Mouse (Mus musculus): ENCODE measurements at regions not wholly inside any gene's neighbourhood (a gene's known extent, or its start where the extent isn't known, plus 50 kb on each side); places are given as distances from the start of the nearest gene placed in this dataset.

DNA sequence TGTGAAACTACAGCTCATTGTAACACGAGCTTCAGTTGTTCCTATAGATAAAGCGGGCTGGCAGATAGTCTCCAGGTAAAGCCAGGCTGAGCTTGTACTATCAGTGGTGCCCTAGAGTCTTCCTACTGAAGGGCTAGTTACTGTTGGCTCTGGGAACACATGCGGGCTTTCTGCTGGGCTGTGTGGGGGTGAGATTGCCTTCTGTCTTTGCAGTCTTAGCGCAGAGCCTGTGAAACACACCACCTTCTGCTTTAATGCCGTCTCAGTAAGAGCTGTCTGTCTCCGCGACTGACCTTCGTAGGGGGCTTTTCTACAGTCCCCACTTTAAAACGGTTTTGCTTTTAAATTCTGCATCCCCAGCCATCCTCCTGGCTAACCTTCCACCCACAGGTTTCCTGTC lies 76.7 kb downstream of the Trim29 start:
- Histone ChIP-seq H3K27me3 (ENCODE audit: insufficient read depth, low read length) (no peaks in the 10 kb centered on the region), H3K4me1 (ENCODE audit: insufficient read depth, low read depth, low read length) (no peaks in the 10 kb centered on the region), H3K4me3 (ENCODE audit: low read depth, low read length) (no peak overlapping the region), H3K9me3 (replicated peaks) (peaks cover 14% of the 10 kb centered on the region), H3K36me3 (replicated peaks) (no peaks in the 10 kb centered on the region)
- ATAC-seq (ENCODE audit: extremely low read depth, insufficient number of reproducible peaks, low FRiP score, poor library complexity, severe bottlenecking) (no peak), DNase-seq (ENCODE audit: low spot score) (no peak)
- TF ChIP-seq TAL1 (conservative IDR thresholded peaks at IDR 0.05; ENCODE audit: low read depth, low read length) = no peak
- TF ChIP-seq POLR2AphosphoS5 (IDR thresholded peaks at IDR 0.05; ENCODE audit: insufficient replicate concordance, low read depth, low read length) = no peak
- no peak for TF ChIP-seq CTCF (IDR thresholded peaks at IDR 0.05; ENCODE audit: low read depth, low read length)
- no peak for TF ChIP-seq GATA1 (IDR thresholded peaks at IDR 0.05; ENCODE audit: borderline replicate concordance, low read length)
- no peak for TF ChIP-seq GATA2 (IDR thresholded peaks at IDR 0.05; ENCODE audit: borderline replicate concordance, low read depth, low read length)

DNA sequence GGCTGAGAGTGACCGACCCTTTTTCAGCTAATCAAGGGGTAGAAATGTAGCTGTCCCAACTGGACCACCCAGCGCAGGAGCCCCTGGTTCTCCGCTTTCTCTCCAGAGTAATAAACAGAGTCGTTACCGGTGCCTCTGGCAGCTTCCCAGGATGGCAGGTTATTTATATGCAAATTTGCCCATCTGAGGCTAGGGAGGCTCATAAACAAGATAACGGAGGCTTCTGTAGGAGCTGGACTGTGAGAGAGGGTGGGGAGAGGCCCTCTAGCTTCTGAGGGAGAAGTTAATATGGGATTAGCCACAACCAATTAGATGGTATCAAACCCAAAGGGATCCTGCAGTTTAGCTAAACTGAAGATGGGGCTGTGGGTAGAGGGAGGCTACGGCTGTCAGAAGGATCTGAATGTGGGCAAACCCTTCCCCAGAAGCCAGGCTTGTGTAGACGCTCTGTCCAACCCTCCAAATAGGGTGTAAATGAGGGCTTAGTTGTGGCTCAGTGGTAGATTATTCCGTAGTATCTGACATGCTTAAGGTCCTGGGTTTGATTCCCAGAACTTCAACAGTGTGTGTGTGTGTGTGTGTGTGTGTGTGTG lies 78.9 kb downstream of the Trim29 start:
- ATAC-seq (ENCODE audit: extremely low read depth, insufficient number of reproducible peaks, low FRiP score, poor library complexity, severe bottlenecking) = no peak
- Histone ChIP-seq H3K4me3 (ENCODE audit: low read depth, low read length) (no peak overlapping the region), H3K9me3 (replicated peaks) (peaks cover 19% of the 10 kb centered on the region), H3K27me3 (ENCODE audit: insufficient read depth, low read length) (no peaks in the 10 kb centered on the region), H3K4me1 (ENCODE audit: insufficient read depth, low read depth, low read length) (no peaks in the 10 kb centered on the region), H3K36me3 (replicated peaks) (no peaks in the 10 kb centered on the region)
- no peak for TF ChIP-seq CTCF (IDR thresholded peaks at IDR 0.05; ENCODE audit: low read depth, low read length)
- TF ChIP-seq GATA2 (IDR thresholded peaks at IDR 0.05; ENCODE audit: borderline replicate concordance, low read depth, low read length) = no peak
- no peak for TF ChIP-seq GATA1 (IDR thresholded peaks at IDR 0.05; ENCODE audit: borderline replicate concordance, low read length)
- no peak for TF ChIP-seq TAL1 (conservative IDR thresholded peaks at IDR 0.05; ENCODE audit: low read depth, low read length)
- TF ChIP-seq POLR2AphosphoS5 (IDR thresholded peaks at IDR 0.05; ENCODE audit: insufficient replicate concordance, low read depth, low read length) = no peak
- DNase-seq (ENCODE audit: low spot score) = no peak

DNA sequence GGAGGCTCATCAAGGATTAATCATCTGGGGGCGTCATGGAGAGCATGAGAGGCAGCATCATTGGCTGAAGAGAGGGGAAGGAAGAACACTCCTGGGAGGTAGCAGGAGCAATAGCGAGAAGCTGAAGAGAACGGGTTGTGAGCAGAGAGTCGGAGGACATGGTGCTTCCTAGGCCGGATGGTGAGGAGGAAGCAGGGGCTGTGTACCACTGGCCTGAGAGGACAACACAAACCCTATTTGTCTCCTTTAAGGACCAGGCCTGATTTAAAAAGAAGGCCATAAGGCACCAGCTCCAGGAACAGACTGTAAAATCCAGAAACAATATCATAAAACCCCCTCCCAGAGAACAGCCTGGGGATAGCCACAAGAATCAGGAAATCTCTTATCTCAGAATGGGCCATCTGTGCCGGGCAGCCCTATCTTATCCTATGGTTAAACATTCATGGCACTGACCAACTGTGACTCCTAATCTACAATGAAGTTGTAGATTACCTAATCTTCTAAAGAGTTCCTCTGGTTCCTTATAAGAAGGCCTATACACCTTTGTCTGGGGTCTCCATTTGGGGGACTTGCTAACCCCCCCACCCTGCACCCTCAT lies 81.9 kb downstream of the Trim29 start:
- no peak overlapping the region for H3K4me3 ChIP-seq (ENCODE audit: low read depth, low read length)
- H3K27me3 ChIP-seq (ENCODE audit: insufficient read depth, low read length) = no peaks in the 10 kb centered on the region
- no peaks in the 10 kb centered on the region for H3K36me3 ChIP-seq (replicated peaks)
- no peaks in the 10 kb centered on the region for H3K4me1 ChIP-seq (ENCODE audit: insufficient read depth, low read depth, low read length)
- ATAC-seq (ENCODE audit: extremely low read depth, insufficient number of reproducible peaks, low FRiP score, poor library complexity, severe bottlenecking) (no peak), DNase-seq (ENCODE audit: low spot score) (no peak)
- TF ChIP-seq POLR2AphosphoS5 (IDR thresholded peaks at IDR 0.05; ENCODE audit: insufficient replicate concordance, low read depth, low read length) (no peak), GATA1 (IDR thresholded peaks at IDR 0.05; ENCODE audit: borderline replicate concordance, low read length) (no peak), CTCF (IDR thresholded peaks at IDR 0.05; ENCODE audit: low read depth, low read length) (no peak), GATA2 (IDR thresholded peaks at IDR 0.05; ENCODE audit: borderline replicate concordance, low read depth, low read length) (no peak), TAL1 (conservative IDR thresholded peaks at IDR 0.05; ENCODE audit: low read depth, low read length) (no peak)
- peaks cover 24% of the 10 kb centered on the region for H3K9me3 ChIP-seq (replicated peaks)

DNA sequence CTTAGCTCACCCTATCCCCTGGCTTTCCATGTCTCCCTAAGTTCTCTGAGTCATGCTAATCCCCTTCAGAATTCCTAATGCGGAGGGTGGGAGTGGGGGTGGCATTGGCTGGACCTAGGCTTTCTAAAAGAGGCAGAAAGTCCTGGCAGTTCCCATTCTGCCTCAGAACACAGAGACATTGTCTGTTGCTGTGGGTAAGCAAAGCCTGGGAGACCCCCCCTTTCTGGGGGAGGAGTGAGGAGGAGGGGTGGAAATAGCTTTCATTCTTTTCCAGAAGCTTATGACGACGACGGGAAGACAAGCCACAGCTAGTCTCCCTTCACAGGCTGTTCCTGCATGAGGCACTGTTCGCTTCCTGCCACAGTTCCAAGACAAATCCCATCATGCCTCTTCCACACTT lies 83.6 kb downstream of the Trim29 start:
- no peak for ATAC-seq (ENCODE audit: extremely low read depth, insufficient number of reproducible peaks, low FRiP score, poor library complexity, severe bottlenecking)
- H3K27me3 ChIP-seq (ENCODE audit: insufficient read depth, low read length) = no peaks in the 10 kb centered on the region
- peaks cover 20% of the 10 kb centered on the region for H3K9me3 ChIP-seq (replicated peaks)
- H3K4me3 ChIP-seq (ENCODE audit: low read depth, low read length) = no peak overlapping the region
- no peak for DNase-seq (ENCODE audit: low spot score)
- TF ChIP-seq CTCF (IDR thresholded peaks at IDR 0.05; ENCODE audit: low read depth, low read length) (no peak), POLR2AphosphoS5 (IDR thresholded peaks at IDR 0.05; ENCODE audit: insufficient replicate concordance, low read depth, low read length) (no peak), GATA1 (IDR thresholded peaks at IDR 0.05; ENCODE audit: borderline replicate concordance, low read length) (no peak), TAL1 (conservative IDR thresholded peaks at IDR 0.05; ENCODE audit: low read depth, low read length) (no peak), GATA2 (IDR thresholded peaks at IDR 0.05; ENCODE audit: borderline replicate concordance, low read depth, low read length) (no peak)
- no peaks in the 10 kb centered on the region for H3K36me3 ChIP-seq (replicated peaks)
- no peaks in the 10 kb centered on the region for H3K4me1 ChIP-seq (ENCODE audit: insufficient read depth, low read depth, low read length)

DNA sequence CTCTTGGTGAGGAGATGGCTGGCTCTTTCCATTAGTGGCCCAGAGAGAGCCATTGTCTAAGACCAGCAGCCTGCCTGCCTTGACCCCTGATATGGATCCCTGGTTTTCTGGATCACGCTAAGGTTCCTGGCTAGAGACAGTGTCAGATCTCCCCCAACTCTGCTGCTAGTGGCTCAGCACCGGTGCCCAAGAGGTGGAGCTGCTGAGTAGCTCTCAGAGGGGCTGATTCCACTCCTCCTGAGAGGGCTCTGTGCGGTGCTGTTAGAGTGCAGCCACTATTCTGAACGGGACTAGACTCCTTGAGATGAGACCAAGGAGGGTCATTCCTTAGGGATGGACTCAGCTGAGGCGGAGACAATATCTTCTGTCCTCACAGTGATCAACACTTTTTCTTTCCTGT lies 84.6 kb downstream of the Trim29 start:
- no peak for DNase-seq (ENCODE audit: low spot score)
- Histone ChIP-seq H3K27me3 (ENCODE audit: insufficient read depth, low read length) (no peaks in the 10 kb centered on the region), H3K9me3 (replicated peaks) (peaks cover 22% of the 10 kb centered on the region), H3K36me3 (replicated peaks) (no peaks in the 10 kb centered on the region), H3K4me1 (ENCODE audit: insufficient read depth, low read depth, low read length) (no peaks in the 10 kb centered on the region), H3K4me3 (ENCODE audit: low read depth, low read length) (no peak overlapping the region)
- TF ChIP-seq POLR2AphosphoS5 (IDR thresholded peaks at IDR 0.05; ENCODE audit: insufficient replicate concordance, low read depth, low read length) (no peak), TAL1 (conservative IDR thresholded peaks at IDR 0.05; ENCODE audit: low read depth, low read length) (no peak), GATA2 (IDR thresholded peaks at IDR 0.05; ENCODE audit: borderline replicate concordance, low read depth, low read length) (no peak), GATA1 (IDR thresholded peaks at IDR 0.05; ENCODE audit: borderline replicate concordance, low read length) (no peak), CTCF (IDR thresholded peaks at IDR 0.05; ENCODE audit: low read depth, low read length) (no peak)
- no peak for ATAC-seq (ENCODE audit: extremely low read depth, insufficient number of reproducible peaks, low FRiP score, poor library complexity, severe bottlenecking)

DNA sequence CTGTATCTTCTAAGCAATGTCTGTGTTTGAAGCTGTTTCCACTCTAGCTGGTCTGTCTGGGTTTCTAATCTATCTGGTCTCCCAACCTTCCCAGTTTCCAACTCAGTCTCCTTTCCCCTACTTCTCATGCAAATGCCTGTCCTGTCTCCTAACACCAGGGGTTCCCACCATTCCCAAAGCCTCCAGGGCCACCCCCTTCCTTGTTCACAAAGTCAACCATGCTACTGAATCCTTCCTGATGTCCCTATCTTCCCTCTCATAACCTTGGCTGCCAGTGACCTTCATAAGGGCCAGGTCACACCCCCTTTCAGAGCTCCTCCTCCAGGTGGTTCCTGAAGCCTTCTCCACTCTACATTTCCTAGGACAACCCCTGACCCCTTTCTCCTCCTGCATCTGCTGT lies 85.9 kb downstream of the Trim29 start:
- no peak for TF ChIP-seq GATA1 (IDR thresholded peaks at IDR 0.05; ENCODE audit: borderline replicate concordance, low read length)
- TF ChIP-seq GATA2 (IDR thresholded peaks at IDR 0.05; ENCODE audit: borderline replicate concordance, low read depth, low read length) = no peak
- TF ChIP-seq POLR2AphosphoS5 (IDR thresholded peaks at IDR 0.05; ENCODE audit: insufficient replicate concordance, low read depth, low read length) = no peak
- TF ChIP-seq TAL1 (conservative IDR thresholded peaks at IDR 0.05; ENCODE audit: low read depth, low read length) = no peak
- no peak for TF ChIP-seq CTCF (IDR thresholded peaks at IDR 0.05; ENCODE audit: low read depth, low read length)
- H3K4me1 ChIP-seq (ENCODE audit: insufficient read depth, low read depth, low read length) = no peaks in the 10 kb centered on the region
- H3K4me3 ChIP-seq (ENCODE audit: low read depth, low read length) = no peak overlapping the region
- no peaks in the 10 kb centered on the region for H3K27me3 ChIP-seq (ENCODE audit: insufficient read depth, low read length)
- no peak for DNase-seq (ENCODE audit: low spot score)
- ATAC-seq (ENCODE audit: extremely low read depth, insufficient number of reproducible peaks, low FRiP score, poor library complexity, severe bottlenecking) = no peak
- H3K9me3 ChIP-seq (replicated peaks) = peaks cover 22% of the 10 kb centered on the region
- H3K36me3 ChIP-seq (replicated peaks) = no peaks in the 10 kb centered on the region
